Mouse (Mus musculus) heart, embryonic 13.5 days (tissue): ENCODE results near the gene Gpa33. TPM values are rescaled to one million over a fixed set of nuclear protein-coding genes. Genes with fewer than 3 reads are reported as not detected.
"Not testable (repeated sequence)": the region's sequence is repeated elsewhere in the genome, so short reads cannot be mapped to it uniquely, and the experiment has no call there.

Source experiments
- ATAC-seq: fragments of 200-750 bp; cut with Nextera tagmentation; 2 replicates; pipeline ENCODE4 v1.8.0; 2017; ENCODE audit warnings: moderate TSS enrichment; ENCODE audit not compliant: insufficient number of reproducible peaks, low FRiP score, low TSS enrichment; ENCODE audit errors: extremely low read depth
- H3K27ac ChIP-seq: fragments of 300-500 bp; sonication (generic); replicated peaks from 2 replicates; pipeline ENCODE4 v1.5.1; 2015; ENCODE audit warnings: moderate library complexity, mild to moderate bottlenecking, inconsistent platforms
- H3K27me3 ChIP-seq: fragments of 300-500 bp; sonication (generic); replicated peaks from 2 replicates; pipeline ENCODE4 v1.6.1; 2015; ENCODE audit warnings: mild to moderate bottlenecking, inconsistent platforms
- H3K36me3 ChIP-seq: fragments of 300-500 bp; sonication (generic); 2 replicates; pipeline ENCODE4 v1.6.1; 2015; ENCODE audit warnings: mild to moderate bottlenecking, inconsistent platforms
- H3K4me1 ChIP-seq: fragments of 300-500 bp; sonication (generic); 2 replicates; pipeline ENCODE4 v1.6.1; 2015; ENCODE audit warnings: inconsistent platforms
- H3K4me2 ChIP-seq: fragments of 300-500 bp; sonication (generic); 2 replicates; pipeline ENCODE4 v1.6.1; 2015; ENCODE audit warnings: inconsistent platforms, mild to moderate bottlenecking, moderate library complexity
- H3K4me3 ChIP-seq: fragments of 300-500 bp; sonication (generic); 2 replicates; pipeline ENCODE4 v1.5.1; 2015; ENCODE audit warnings: moderate library complexity, mild to moderate bottlenecking, inconsistent platforms
- H3K9ac ChIP-seq: fragments of 300-500 bp; sonication (generic); 2 replicates; pipeline ENCODE4 v1.6.1; 2015; ENCODE audit warnings: inconsistent platforms, mild to moderate bottlenecking, moderate library complexity
- H3K9me3 ChIP-seq: fragments of 300-500 bp; sonication (generic); 2 replicates; pipeline ENCODE4 v1.6.1; 2016; ENCODE audit warnings: inconsistent platforms
- WGBS: fragments of 180-500 bp; shearing (Covaris S2); methylation state at CpG from one replicate; pipeline ENCODE4 v1.1.7; 2015; ENCODE audit warnings: mixed read lengths; 5-methylcytosine and 5-hydroxymethylcytosine counted together
- polyA plus RNA-seq: library from polyadenylated mRNA; unstranded; fragments of >200 nt; fragmentation: Nextera tagmentation; extraction: Ambion mirVana; gene quantifications from 2 replicates; pipeline ENCODE4 v1.2.1, GENCODE M21; 2015

Gpa33 gene
- polyA plus RNA-seq, 1 experiment from 2014 or later: not detected

DNA sequence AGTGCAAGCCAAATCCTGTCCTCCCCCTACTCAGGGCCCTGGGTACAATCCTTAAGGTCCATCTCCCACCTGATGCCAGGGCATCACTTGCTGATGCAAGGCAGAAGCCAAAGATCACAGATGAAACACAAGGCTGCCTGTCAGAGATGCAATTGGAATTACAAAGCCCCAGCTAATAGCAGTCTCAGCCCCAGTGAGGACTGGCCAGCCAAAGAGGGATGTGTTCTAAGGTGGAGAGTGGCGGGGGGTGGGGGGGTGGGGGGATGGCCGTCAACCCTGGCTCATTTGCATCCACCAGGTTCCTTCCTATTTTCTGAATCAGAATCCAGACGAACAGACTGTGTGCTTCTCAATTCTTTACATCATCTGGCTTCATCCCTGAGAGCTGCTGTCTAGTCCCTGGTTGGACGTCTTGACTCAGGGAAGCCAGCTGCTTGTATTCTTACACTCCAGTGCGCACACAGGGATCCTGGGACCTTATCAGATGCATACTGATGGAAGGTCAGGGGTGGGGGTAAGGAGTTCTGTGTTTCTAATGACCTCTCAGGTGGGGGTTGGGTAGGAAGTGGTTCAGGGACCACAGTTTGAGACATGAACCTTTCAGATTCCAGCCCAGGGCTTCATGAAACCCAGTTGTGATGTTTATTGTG is 5.2 kb downstream of the Gpa33 start:
- H3K4me2 ChIP-seq: no peak overlapping the region
- no peaks in the 10 kb centered on the region for H3K9me3 ChIP-seq
- peaks cover 49% of the 10 kb centered on the region for H3K4me1 ChIP-seq
- WGBS: 43% methylated on average over 5 of the region's 5 CpGs
- no peak overlapping the region for H3K4me3 ChIP-seq
- ATAC-seq: no peak
- H3K9ac ChIP-seq: no peak overlapping the region
- no peak overlapping the region for H3K27ac ChIP-seq
- no peaks in the 10 kb centered on the region for H3K27me3 ChIP-seq
- no peaks in the 10 kb centered on the region for H3K36me3 ChIP-seq

DNA sequence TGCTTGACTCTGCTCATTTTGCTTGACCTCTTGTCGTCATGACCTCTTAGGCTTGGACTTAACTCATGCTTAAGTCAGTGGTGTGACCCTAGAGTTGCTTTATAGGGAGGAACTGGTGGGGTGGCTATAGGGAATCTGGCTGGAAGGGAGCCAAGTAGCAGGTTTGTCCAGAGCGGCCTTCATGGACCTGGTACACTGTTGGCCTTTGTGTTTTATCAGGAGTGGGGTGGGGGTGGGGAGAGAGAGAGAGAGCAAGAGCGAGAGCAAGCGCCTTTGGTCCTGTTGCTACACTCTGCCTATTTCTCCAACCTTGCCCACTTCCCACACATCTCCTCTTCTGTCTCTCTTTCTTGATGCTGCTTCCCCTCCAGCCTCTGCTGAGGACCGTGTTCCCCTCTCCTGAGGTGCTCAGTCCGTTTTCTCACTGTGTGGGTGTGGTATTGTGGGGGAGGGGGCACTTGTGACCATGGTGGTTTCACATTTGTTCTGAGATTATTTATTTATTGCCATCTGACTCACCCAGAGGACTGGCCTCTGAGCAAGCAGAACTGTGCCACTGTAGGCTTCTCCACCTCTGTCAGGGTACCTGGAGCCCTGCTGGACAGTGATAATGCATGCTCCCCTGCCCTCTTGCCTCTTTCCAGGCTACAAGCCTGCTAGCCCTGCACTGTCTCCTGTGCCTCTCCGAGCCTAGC is 7.4 kb downstream of the Gpa33 start:
- Histone ChIP-seq H3K27ac (peak overlapping the region; percentile 55; the same call in 1 of the 2 replicates), H3K9ac (no peak overlapping the region), H3K9me3 (no peaks in the 10 kb centered on the region), H3K4me1 (peaks cover 27% of the 10 kb centered on the region), H3K36me3 (no peaks in the 10 kb centered on the region), H3K4me2 (0 out of 2 replicates have a peak overlapping the region, but pooled peaks have one; percentile 4), H3K27me3 (no peaks in the 10 kb centered on the region), H3K4me3 (no peak overlapping the region)
- 42% methylated on average over 7 of the region's 7 CpGs for WGBS
- no peak for ATAC-seq

DNA sequence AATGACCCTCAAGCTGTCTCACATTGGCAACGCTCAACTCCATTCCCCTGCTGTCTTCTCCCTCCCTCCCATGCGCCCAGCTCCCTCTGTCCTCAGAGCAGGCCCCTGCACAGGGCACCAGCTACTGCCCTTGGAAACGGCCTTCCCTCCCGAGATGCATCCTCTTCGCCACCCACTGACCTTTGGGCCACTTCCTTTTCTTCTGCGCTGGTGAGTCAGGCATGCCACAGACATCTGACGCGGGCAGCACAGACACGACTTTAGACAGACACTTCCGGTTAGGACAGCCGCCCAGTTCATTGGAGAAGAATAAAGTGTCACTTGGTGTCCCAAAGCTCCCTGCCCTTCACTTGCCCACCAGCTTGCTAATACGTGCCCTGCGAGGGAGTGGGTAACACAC is 8.1 kb downstream of the Gpa33 start:
- Histone ChIP-seq H3K36me3 (no peaks in the 10 kb centered on the region), H3K9ac (peak overlapping the region; percentile 45; the same call in 1 of the 2 replicates), H3K27me3 (no peaks in the 10 kb centered on the region), H3K4me1 (peaks cover 24% of the 10 kb centered on the region), H3K4me2 (0 out of 2 replicates have a peak overlapping the region, but pooled peaks have one; percentile 4), H3K4me3 (no peak overlapping the region), H3K9me3 (no peaks in the 10 kb centered on the region), H3K27ac (no peak overlapping the region)
- ATAC-seq: no peak
- 53% methylated on average over 13 of the region's 13 CpGs for WGBS

DNA sequence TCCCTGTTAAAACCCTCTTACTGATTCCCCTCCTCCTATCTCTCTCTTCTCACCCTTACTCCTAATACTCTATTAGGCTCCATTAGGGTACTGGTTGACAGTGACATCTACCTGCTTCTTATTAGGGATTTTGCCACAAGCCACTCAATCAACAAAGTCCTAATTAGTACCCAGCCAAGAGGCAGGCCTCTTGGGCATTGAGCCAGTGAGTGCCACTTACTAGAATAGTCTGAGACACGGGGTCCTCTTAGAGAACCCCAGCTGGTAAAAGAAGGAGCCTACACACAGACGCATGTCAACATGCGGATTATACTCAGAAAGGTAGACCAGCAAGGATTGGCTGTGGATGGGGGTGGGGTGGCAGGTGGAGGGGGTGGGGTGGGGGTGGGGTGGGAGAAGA is 9.1 kb downstream of the Gpa33 start:
- no peak for ATAC-seq
- H3K27ac ChIP-seq: no peak overlapping the region
- H3K4me1 ChIP-seq: peaks cover 21% of the 10 kb centered on the region
- 77% methylated on average over 3 of the region's 3 CpGs for WGBS
- H3K9me3 ChIP-seq: no peaks in the 10 kb centered on the region
- no peaks in the 10 kb centered on the region for H3K36me3 ChIP-seq
- H3K4me2 ChIP-seq: no peak overlapping the region
- H3K4me3 ChIP-seq: no peak overlapping the region
- H3K9ac ChIP-seq: no peak overlapping the region
- no peaks in the 10 kb centered on the region for H3K27me3 ChIP-seq

DNA sequence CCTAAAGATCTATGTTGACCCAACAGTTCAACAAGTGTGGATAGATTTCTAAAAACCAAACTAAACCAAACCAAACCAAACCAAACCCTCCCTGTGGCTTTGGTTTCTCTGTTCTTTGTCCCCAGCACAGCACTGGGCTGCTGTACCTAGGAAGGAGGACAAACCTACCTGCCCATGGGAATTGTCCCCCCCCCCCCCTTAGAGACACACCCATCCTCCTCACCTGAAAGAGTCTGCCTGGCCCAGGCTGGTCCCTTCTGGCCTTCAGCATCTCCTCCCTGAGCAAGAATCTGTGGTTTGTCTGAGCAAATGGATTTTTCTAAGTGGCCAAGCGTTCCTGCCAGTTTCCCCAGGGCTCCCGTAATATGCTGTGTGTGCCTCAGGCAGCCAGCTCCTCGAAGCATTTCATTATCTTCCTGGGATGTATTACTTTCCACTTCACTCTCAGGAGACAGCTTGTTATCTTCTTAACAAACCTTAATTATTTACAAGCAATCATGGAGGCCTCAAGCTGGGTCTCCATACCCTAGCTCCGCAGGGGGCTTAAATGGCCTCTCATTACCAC is 9.7 kb downstream of the Gpa33 start:
- WGBS: 62% methylated on average over 4 of the region's 4 CpGs
- no peaks in the 10 kb centered on the region for H3K36me3 ChIP-seq
- no peak overlapping the region for H3K4me2 ChIP-seq
- no peak overlapping the region for H3K27ac ChIP-seq
- H3K4me1 ChIP-seq: peaks cover 20% of the 10 kb centered on the region
- no peak overlapping the region for H3K4me3 ChIP-seq
- H3K9me3 ChIP-seq: no peaks in the 10 kb centered on the region
- H3K27me3 ChIP-seq: no peaks in the 10 kb centered on the region
- no peak for ATAC-seq
- H3K9ac ChIP-seq: no peak overlapping the region

DNA sequence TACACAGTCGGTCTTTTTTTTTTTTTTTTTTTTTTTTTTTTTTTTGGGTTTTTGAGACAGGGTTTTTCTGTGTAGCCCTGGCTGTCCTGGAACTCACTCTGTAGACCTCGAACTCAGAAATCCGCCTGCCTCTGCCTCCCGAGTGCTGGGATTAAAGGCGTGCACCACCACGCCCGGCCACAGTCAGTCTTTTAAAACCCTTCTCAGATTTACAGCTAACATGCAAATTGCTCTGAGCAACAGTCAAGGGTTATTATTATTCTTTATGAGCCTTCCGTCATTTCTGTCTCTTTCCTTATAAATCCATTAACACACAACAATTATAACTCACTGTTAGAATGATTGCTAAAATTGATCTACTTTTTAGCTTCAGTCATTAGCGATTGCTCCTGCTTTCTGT is 11.8 kb downstream of the Gpa33 start:
- not testable (repeated sequence) for H3K36me3 ChIP-seq, H3K27ac ChIP-seq, H3K9me3 ChIP-seq, ATAC-seq, H3K9ac ChIP-seq, H3K4me2 ChIP-seq, H3K4me3 ChIP-seq, H3K27me3 ChIP-seq
- WGBS: 81% methylated on average over 9 of the region's 9 CpGs
- H3K4me1 ChIP-seq: peaks cover 17% of the 10 kb centered on the region

DNA sequence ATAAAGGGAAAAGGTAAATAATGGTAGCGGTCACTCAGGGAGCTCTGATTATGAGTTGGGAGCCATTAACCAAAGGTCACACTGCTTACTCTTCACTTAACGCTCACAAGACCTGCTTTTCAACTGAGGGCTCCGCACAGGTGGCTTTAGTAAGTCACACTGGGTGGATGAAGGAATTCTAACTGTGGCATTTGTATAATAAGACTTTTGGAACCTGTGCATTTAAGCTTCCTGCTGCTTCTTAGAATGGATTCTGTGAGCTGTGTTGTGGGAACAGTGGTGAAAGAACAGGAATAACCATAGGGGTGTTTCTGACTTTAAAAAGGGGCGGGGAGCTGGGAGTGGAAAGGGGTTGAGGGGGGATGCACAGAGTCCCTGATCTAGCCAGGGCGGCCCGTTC is 12.3 kb downstream of the Gpa33 start:
- Histone ChIP-seq H3K27ac (no peak overlapping the region), H3K4me1 (peaks cover 12% of the 10 kb centered on the region), H3K9me3 (no peaks in the 10 kb centered on the region), H3K9ac (no peak overlapping the region), H3K36me3 (no peaks in the 10 kb centered on the region), H3K27me3 (no peaks in the 10 kb centered on the region), H3K4me3 (no peak overlapping the region), H3K4me2 (no peak overlapping the region)
- no peak for ATAC-seq
- 75% methylated on average over 6 of the region's 6 CpGs for WGBS

DNA sequence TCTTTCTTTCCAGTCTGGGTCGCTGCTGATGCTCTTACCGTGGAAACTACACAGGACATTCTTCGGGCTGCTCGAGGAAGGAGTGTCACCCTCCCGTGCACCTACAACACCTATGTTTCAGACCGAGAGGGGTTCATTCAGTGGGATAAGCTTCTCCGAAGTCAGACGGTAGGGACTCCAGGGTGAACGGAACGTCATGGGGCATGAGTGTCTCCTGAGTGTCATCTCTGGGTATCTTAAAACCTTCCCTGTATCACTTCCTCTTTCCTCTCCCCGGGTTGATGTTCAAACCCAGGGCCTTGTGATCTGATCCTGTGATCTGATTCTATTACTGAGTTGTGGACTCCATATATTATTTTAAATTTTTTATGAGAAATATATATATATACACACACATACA is 16.6 kb downstream of the Gpa33 start:
- no peak overlapping the region for H3K9ac ChIP-seq
- H3K27me3 ChIP-seq: no peaks in the 10 kb centered on the region
- ATAC-seq: no peak
- no peak overlapping the region for H3K27ac ChIP-seq
- H3K4me2 ChIP-seq: no peak overlapping the region
- H3K4me3 ChIP-seq: no peak overlapping the region
- H3K36me3 ChIP-seq: no peaks in the 10 kb centered on the region
- peaks cover 3% of the 10 kb centered on the region; the same call in 1 of the 2 replicates for H3K4me1 ChIP-seq
- 70% methylated on average over 11 of the region's 11 CpGs for WGBS
- H3K9me3 ChIP-seq: no peaks in the 10 kb centered on the region

DNA sequence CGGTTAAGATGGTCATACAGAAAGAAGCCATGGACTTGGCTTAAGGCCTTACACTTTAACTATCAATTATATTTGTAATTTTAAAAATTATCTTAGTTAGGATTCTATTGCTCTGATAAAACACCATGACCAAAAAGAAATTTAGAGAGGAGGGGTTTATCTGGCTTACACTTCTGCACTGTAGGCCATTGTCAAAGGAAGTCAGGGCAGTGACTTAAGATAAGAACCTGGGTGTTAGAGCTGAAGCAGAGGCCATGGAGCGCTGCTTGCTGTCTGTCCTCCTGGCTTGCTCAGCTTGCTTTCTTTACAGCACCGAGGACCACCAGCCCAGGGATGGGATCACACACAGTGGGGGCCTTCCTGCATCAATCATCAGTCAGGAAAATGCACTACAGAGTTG is 17.6 kb downstream of the Gpa33 start:
- Histone ChIP-seq H3K4me3 (no peak overlapping the region), H3K9me3 (no peaks in the 10 kb centered on the region), H3K4me1 (peaks cover 3% of the 10 kb centered on the region; the same call in 1 of the 2 replicates), H3K27me3 (no peaks in the 10 kb centered on the region), H3K36me3 (no peaks in the 10 kb centered on the region), H3K9ac (no peak overlapping the region), H3K27ac (no peak overlapping the region), H3K4me2 (no peak overlapping the region)
- ATAC-seq: no peak
- WGBS: 48% methylated on average over 3 of the region's 3 CpGs

DNA sequence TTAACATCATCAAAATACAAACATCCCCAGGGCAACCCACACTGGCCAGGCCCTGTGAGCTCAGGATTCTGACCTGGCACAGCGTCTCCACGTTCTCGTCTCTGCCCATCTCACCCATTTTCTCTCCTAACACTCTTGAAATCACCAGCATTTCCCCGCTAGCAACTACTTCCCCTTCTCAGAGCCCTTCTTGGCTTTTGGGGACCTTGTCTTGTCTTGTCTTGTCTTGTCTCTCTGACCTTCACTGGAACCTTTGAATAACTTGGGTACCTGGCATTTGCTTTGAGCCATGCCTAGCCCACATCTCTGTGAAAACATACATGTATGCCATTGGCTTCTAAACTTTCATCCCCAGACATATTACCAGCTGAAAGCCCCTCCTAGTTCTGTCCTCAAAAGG is 19.4 kb downstream of the Gpa33 start:
- WGBS: 83% methylated on average over 4 of the region's 4 CpGs

DNA sequence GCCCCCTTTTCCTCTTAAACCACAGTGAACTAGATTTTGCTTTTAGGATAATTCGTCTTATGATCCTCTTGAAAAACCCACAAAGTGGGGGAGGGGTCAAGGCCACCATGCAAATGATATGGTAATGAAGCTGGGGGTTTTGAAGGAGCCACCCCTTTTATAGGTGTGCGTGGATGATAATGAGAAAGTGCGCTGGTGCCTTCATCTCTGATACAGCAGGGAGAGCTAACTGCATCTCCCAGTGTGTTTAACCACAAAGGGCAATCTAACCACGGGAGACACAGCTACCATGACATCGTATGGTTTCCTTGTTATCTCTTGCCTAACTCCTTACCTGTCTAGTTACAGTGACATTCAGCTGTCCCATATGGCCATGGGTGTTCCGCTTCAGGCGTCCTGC is 20.0 kb downstream of the Gpa33 start:
- 77% methylated on average over 7 of the region's 7 CpGs for WGBS
- H3K27ac ChIP-seq: no peak overlapping the region
- H3K4me1 ChIP-seq: peaks cover 6% of the 10 kb centered on the region
- no peaks in the 10 kb centered on the region for H3K36me3 ChIP-seq
- no peak overlapping the region for H3K9ac ChIP-seq
- peaks cover 10% of the 10 kb centered on the region for H3K27me3 ChIP-seq
- H3K4me2 ChIP-seq: no peak overlapping the region
- no peak overlapping the region for H3K4me3 ChIP-seq
- H3K9me3 ChIP-seq: no peaks in the 10 kb centered on the region
- ATAC-seq: no peak

More for the DNA sequence above, 19.4 kb downstream of the Gpa33 start:
- peaks cover 5% of the 10 kb centered on the region for H3K4me1 ChIP-seq
- no peak for ATAC-seq
- no peak overlapping the region for H3K4me3 ChIP-seq
- no peaks in the 10 kb centered on the region for H3K36me3 ChIP-seq
- H3K27ac ChIP-seq: no peak overlapping the region
- no peaks in the 10 kb centered on the region for H3K9me3 ChIP-seq
- H3K4me2 ChIP-seq: no peak overlapping the region
- no peak overlapping the region for H3K9ac ChIP-seq
- H3K27me3 ChIP-seq: peaks cover 4% of the 10 kb centered on the region
